Mouse (Mus musculus) lung, postnatal 0 days (tissue): ENCODE data around the gene Vps51. TPM values are rescaled to one million over a fixed set of nuclear protein-coding genes. Genes with fewer than 3 reads are reported as not detected.
A peak's percentile ranks its signal among the peaks of the same experiment; 100 is the strongest.

ENCODE experiments used
- ATAC-seq: fragments of 200-750 bp; cut with Nextera tagmentation; 2 replicates; pipeline ENCODE4 v1.8.0; 2017; ENCODE audit warnings: moderate library complexity
- DNase-seq: peaks from one replicate; pipeline ENCODE4 v3.0.0-alpha.2; 2016; ENCODE audit warnings: low spot score
- H3K27ac ChIP-seq: fragments of 300-500 bp; sonication (generic); 2 replicates; pipeline ENCODE4 v1.5.1; 2014; ENCODE audit warnings: antibody characterized with exemption, mild to moderate bottlenecking, low read length, mixed read lengths
- H3K27me3 ChIP-seq: fragments of 300-500 bp; sonication (generic); replicated peaks from 2 replicates; pipeline ENCODE4 v1.6.1; 2014; ENCODE audit warnings: low read length, mixed read lengths; ENCODE audit not compliant: insufficient read depth
- H3K36me3 ChIP-seq: fragments of 300-500 bp; sonication (generic); 2 replicates; pipeline ENCODE4 v1.6.1; 2014; ENCODE audit warnings: low read length, mixed read lengths; ENCODE audit not compliant: insufficient read depth
- H3K4me1 ChIP-seq: fragments of 300-500 bp; sonication (generic); 2 replicates; pipeline ENCODE4 v1.6.1; 2014; ENCODE audit warnings: antibody characterized with exemption, low read depth, low read length, mixed read lengths; ENCODE audit not compliant: insufficient read depth
- H3K4me2 ChIP-seq: fragments of 300-500 bp; sonication (generic); replicated peaks from 2 replicates; pipeline ENCODE4 v1.6.1; 2014; ENCODE audit warnings: low read depth, mild to moderate bottlenecking, low read length, moderate library complexity, mixed read lengths
- H3K4me3 ChIP-seq: fragments of 300-500 bp; sonication (generic); 2 replicates; pipeline ENCODE4 v1.5.1; 2014; ENCODE audit warnings: low read depth, low read length
- H3K9ac ChIP-seq: fragments of 300-500 bp; sonication (generic); replicated peaks from 2 replicates; pipeline ENCODE4 v1.6.1; 2014; ENCODE audit warnings: low read depth, mild to moderate bottlenecking
- H3K9me3 ChIP-seq: fragments of 300-500 bp; sonication (generic); 2 replicates; pipeline ENCODE4 v1.6.1; 2016; ENCODE audit warnings: low read length, mixed read lengths
- CTCF ChIP-seq: IDR thresholded peaks from 2 replicates; pipeline ENCODE4 v1.5.1; 2016; ENCODE audit warnings: antibody characterized with exemption, mild to moderate bottlenecking
- EP300 ChIP-seq: IDR thresholded peaks from 2 replicates; pipeline ENCODE4 v1.6.1; 2016; ENCODE audit warnings: antibody characterized with exemption, mild to moderate bottlenecking, control low read depth
- WGBS: fragments of 180-500 bp; shearing (Covaris S2); extraction: QIAGEN DNeasy Blood & Tissue Kit; methylation state at CpG from one replicate; pipeline ENCODE4 v1.1.7; 2014; 5-methylcytosine and 5-hydroxymethylcytosine counted together
- polyA plus RNA-seq: library from polyadenylated mRNA; unstranded; fragments of >200 nt; fragmentation: Nextera tagmentation; extraction: Ambion mirVana; gene quantifications from 2 replicates; pipeline ENCODE4 v1.2.1, GENCODE M21; 2015

The Vps51 gene
- polyA plus RNA-seq, 1 experiment from 2014 or later: 52.7 TPM

DNA sequence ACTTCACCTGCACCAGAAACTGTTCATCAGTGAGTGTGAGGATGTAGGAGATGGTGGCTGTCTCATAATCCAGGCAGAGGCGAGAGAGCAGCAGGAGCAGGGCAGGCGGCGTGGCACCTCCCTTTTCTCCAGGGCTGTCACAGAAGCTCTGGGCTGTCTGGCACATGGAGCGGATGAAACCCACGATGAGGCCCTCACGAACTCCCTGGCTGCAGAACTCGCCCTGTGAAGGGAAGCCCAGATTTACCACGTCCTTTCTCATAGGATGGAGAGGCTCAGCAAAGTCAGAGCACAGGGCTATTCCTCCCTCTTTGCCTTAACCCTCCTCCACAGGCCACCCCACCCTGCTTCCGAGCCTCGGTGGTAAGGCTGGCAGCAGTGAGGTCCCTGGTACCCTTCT, 7.2 kb downstream of the Vps51 start:
- H3K27me3 ChIP-seq: no peaks in the 10 kb centered on the region

DNA sequence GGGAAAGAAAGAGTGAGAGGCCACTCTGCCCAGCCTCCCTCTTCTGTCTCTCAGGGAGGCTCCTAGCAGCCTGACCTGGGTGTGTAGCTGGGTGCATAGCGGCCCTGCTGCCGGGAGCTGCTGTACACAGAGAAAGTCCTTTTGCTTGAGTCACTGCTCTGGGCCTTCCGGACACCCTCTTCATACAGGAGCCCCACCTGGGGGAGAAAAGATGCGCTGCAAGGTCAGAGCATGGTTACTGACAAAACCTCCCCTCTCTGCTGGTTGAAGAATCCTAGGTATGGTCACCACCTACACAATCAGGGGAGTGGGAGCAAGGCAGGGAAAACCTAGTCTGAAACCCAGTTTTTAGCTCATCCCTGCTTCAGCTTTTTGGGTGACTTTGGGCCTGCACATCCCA, 8.1 kb downstream of the Vps51 start:
- Histone ChIP-seq H3K27me3 (no peaks in the 10 kb centered on the region), H3K4me2 (no peak overlapping the region), H3K27ac (no peak overlapping the region), H3K36me3 (peaks cover 12% of the 10 kb centered on the region; the same call in 1 of the 2 replicates), H3K9ac (no peak overlapping the region), H3K9me3 (no peaks in the 10 kb centered on the region), H3K4me3 (no peak overlapping the region), H3K4me1 (peaks cover 11% of the 10 kb centered on the region)
- 69% methylated on average over 4 of the region's 4 CpGs for WGBS
- no peak for ATAC-seq
- TF ChIP-seq CTCF (no peak), EP300 (no peak)
- DNase-seq: no peak

More for the DNA sequence above, 7.2 kb downstream of the Vps51 start:
- H3K27ac ChIP-seq: no peak overlapping the region
- ATAC-seq (no peak), DNase-seq (no peak)
- H3K4me2 ChIP-seq: no peak overlapping the region
- TF ChIP-seq EP300 (no peak), CTCF (no peak)
- H3K36me3 ChIP-seq: peaks cover 12% of the 10 kb centered on the region; the same call in 1 of the 2 replicates
- H3K9ac ChIP-seq: no peak overlapping the region
- H3K4me1 ChIP-seq: peaks cover 11% of the 10 kb centered on the region
- H3K4me3 ChIP-seq: no peak overlapping the region
- WGBS: 89% methylated on average over 10 of the region's 10 CpGs
- no peaks in the 10 kb centered on the region for H3K9me3 ChIP-seq

DNA sequence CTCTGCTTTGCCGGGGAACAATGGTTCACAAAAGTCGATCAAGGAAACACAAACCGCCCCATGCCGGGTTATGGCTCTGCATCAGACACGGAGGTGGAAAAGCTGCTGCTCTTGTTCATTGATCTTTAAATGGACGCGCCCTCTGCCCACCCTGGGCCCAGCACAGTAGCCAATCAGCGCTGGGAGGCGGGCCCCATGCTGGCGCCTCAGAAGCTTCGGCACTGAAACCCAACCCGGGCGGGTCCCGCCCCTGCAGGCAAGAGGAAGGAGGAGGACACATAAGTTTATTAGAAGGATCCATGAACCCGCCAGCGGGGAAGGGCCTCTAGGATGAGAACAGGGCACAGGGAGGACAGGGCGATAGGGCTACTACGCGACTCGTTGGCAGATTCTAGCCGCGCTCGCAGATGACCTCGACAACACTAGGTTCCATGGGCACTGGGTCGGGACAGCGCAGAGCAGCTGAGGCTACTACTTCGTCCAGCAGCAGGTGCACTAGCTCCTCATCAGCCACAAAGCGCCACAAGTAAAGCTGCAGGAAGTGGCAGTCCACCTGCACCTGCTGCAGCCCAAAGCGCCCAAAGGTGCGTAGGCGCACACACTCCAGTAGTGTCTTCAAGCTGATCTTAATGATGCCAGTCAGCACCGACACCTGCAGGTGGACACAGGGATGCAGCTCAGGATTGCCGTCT, 9.2 kb downstream of the Vps51 start, which contains the start of gene Tm7sf2:
Tm7sf2 (minus strand) TSS at position 650 of the 692 bp plus-strand sequence.
- no peaks in the 10 kb centered on the region for H3K9me3 ChIP-seq
- TF ChIP-seq CTCF (peak; percentile 15; the same call in 1 of the 2 replicates), EP300 (no peak)
- peaks cover 11% of the 10 kb centered on the region for H3K4me1 ChIP-seq
- H3K36me3 ChIP-seq: peaks cover 12% of the 10 kb centered on the region; the same call in 1 of the 2 replicates
- WGBS: 9% methylated on average over 33 of the region's 33 CpGs
- peak within 1 kb of the TSS; percentile 37 for H3K4me3 ChIP-seq
- no peaks in the 10 kb centered on the region for H3K27me3 ChIP-seq
- peak within 1 kb of the TSS; percentile 29 for H3K27ac ChIP-seq
- DNase-seq (peak; percentile 92), ATAC-seq (peak; percentile 94)
- H3K9ac ChIP-seq: peak within 1 kb of the TSS; percentile 27
- H3K4me2 ChIP-seq: peak within 1 kb of the TSS; percentile 77

DNA sequence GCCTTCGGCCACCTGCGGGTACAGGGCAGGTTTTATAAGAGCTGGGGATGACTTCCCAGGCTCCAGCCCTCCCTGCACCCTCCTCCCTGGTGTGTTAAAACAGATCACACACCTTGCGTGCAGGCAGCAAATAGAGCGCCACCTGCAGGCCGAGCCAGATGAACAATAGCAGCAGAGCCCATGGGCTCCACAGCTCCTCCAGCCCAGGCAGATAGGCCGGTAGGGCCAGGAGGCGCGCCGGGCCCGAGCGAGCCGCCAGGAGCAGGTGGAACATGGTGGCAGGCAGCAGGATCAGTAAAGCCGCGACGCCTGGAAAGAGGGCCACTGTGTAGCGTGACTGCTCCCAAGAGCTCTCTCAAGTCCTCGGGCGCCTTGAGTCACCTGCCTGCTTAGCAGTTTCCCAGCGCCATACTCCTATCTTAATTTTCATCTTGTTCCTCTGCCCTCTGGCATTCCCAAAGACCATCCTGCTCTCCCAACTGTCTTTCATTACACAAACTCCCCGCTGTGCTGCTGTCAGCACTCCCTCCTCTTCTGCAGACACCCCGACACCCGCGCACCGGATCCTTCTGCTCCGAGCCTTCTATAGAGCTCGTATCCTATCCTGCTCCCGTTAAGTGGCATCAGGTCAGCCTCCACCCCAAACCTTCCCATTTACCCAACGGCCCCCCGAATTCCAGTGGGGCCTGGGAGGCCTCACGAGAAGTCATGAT, 9.9 kb downstream of the Vps51 start:
- ATAC-seq: peak; percentile 78
- peaks cover 13% of the 10 kb centered on the region for H3K4me1 ChIP-seq
- 1% methylated on average over 30 of the region's 30 CpGs for WGBS
- H3K36me3 ChIP-seq: peaks cover 12% of the 10 kb centered on the region; the same call in 1 of the 2 replicates
- peak overlapping the region; percentile 27 for H3K9ac ChIP-seq
- no peaks in the 10 kb centered on the region for H3K9me3 ChIP-seq
- H3K4me2 ChIP-seq: peak overlapping the region; percentile 77
- peak overlapping the region; percentile 37 for H3K4me3 ChIP-seq
- TF ChIP-seq CTCF (peak; percentile 91), EP300 (no peak)
- peak; percentile 86 for DNase-seq
- no peaks in the 10 kb centered on the region for H3K27me3 ChIP-seq
- H3K27ac ChIP-seq: peak overlapping the region; percentile 29

DNA sequence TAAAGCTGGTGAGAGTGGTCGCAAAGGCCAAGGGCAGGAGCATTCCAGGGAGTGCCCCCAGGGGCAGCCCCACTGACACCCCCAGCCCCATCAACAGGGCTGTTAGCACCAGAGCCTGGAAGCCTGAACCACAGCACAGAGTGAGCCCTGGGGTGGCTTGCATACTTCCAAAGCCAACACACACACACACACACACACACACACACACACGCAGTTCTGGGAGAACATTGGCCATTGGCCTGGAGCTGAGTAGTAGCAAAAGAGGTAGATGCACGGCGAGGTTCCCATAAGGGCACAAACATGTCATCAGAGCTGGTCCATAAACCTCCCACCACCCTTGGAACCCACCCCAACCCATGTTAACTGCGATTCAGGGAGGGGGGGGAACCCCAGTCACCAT, 10.5 kb downstream of the Vps51 start:
- Histone ChIP-seq H3K9ac (peak overlapping the region; percentile 27; the same call in 1 of the 2 replicates), H3K27me3 (no peaks in the 10 kb centered on the region), H3K4me1 (peaks cover 19% of the 10 kb centered on the region), H3K4me2 (peak overlapping the region; percentile 77), H3K9me3 (no peaks in the 10 kb centered on the region), H3K27ac (no peak overlapping the region), H3K36me3 (peaks cover 12% of the 10 kb centered on the region; the same call in 1 of the 2 replicates), H3K4me3 (peak overlapping the region; percentile 37)
- TF ChIP-seq CTCF: no peak
- TF ChIP-seq EP300: no peak
- DNase-seq: no peak
- WGBS: 22% methylated on average over 5 of the region's 5 CpGs
- ATAC-seq: no peak

DNA sequence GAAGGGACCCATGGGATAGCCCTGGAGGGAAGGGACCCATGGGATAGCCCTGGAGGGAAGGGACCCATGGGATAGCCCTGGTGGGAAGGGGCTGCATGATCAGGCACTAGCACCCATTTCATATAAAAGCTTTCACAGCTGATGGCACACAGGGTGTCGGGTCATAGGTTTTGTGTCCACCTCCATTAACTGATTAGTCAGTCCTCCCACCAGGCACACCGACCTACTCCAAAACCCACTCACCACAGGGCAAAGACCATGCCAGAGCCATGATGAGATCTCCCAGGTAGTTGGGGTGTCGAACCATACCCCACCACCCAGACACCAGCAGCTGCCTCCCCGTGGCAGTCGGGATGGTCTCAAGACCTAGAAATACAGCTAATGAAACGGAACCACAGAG, 13.9 kb downstream of the Vps51 start:
- Histone ChIP-seq H3K9ac (no peak overlapping the region), H3K36me3 (no peaks in the 10 kb centered on the region), H3K4me1 (peaks cover 19% of the 10 kb centered on the region), H3K4me2 (no peak overlapping the region), H3K9me3 (no peaks in the 10 kb centered on the region), H3K27ac (no peak overlapping the region), H3K4me3 (no peak overlapping the region), H3K27me3 (no peaks in the 10 kb centered on the region)
- WGBS: 93% methylated on average over 6 of the region's 6 CpGs
- ATAC-seq (no peak), DNase-seq (no peak)
- TF ChIP-seq EP300: no peak
- TF ChIP-seq CTCF: no peak
